Mouse (Mus musculus): ENCODE results near the gene Tacstd2. TPM values are rescaled to one million over a fixed set of nuclear protein-coding genes. Genes with fewer than 3 reads are reported as not detected.
A peak's percentile ranks its signal among the peaks of the same experiment; 100 is the strongest.

The Tacstd2 gene
- total RNA-seq (2014; rRNA removed): 3.6 and 6.8 TPM in 2 replicates
- polyA plus RNA-seq (2015; fragmentation: Nextera tagmentation; extraction: Ambion mirVana): 3.3 and 3.4 TPM in 2 replicates

DNA sequence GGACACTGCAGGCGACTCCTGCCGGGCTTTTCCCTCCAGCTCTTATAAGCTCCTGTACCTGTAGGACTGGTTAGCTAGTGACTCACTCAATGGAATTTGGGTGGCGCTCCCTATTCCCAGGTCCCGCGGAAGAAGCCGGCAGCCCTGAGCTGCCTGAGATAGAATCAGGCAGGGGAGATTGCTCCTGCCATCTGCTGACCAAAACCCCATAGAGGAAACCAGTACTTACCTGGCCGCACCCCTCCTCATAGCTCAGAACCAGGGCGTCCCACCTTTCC, at the start of gene Tacstd2:
Gene Tacstd2 (minus strand): TSS at position 20 of the 278 bp plus-strand sequence.
- Histone ChIP-seq H3K27me3 (ENCODE audit: insufficient read depth, low read length) (peaks cover 35% of the 10 kb centered on the region), H3K36me3 (ENCODE audit: insufficient read depth, low read length) (no peaks in the 10 kb centered on the region), H3K4me3 (ENCODE audit: low read depth, low read length) (peak within 1 kb of the TSS; percentile 51), H3K9me3 (ENCODE audit: low read length) (no peaks in the 10 kb centered on the region), H3K4me2 (ENCODE audit: low read depth, low read length, poor library complexity, severe bottlenecking) (peak within 1 kb of the TSS; percentile 77), H3K27ac (ENCODE audit: low read depth, low read length) (no peak within 1 kb of the TSS), H3K9ac (replicated peaks; ENCODE audit: low read length, poor library complexity, severe bottlenecking) (peak within 1 kb of the TSS; percentile 59), H3K4me1 (ENCODE audit: insufficient read depth, low read length) (peaks cover 7% of the 10 kb centered on the region; the same call in 1 of the 2 replicates)
- WGBS: 4% methylated on average over 8 of the region's 8 CpGs
- no peak; the same call in 1 of the 2 replicates for ATAC-seq (ENCODE audit: low FRiP score)
- no peak for TF ChIP-seq CTCF (IDR thresholded peaks at IDR 0.05)
- DNase-seq (ENCODE audit: low spot score): no peak

DNA sequence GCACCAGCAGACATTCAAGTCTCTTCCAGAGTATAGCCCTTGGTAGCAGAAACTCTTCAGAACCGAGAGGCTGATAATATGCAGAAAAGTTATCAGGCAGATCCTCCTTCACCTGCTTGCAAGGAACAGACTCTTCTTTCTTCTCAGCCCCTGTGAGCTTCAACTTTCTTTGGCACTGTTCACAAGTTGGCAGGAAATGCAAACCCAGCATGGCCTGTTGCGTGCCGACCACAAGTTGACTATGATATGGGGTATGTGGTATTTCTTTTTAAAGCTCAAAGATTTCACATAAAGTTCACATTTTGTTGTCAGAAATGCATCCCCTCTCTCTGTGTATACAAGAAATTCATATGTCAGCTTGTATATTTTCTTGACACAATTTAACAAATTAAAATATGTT, 30.7 kb upstream of the Tacstd2 start:
- no peaks in the 10 kb centered on the region for H3K9me3 ChIP-seq (ENCODE audit: low read length)
- DNase-seq (ENCODE audit: low spot score): no peak
- H3K27ac ChIP-seq (ENCODE audit: low read depth, low read length): no peak overlapping the region
- no peak overlapping the region for H3K9ac ChIP-seq (replicated peaks; ENCODE audit: low read length, poor library complexity, severe bottlenecking)
- no peaks in the 10 kb centered on the region for H3K4me1 ChIP-seq (ENCODE audit: insufficient read depth, low read length)
- H3K4me2 ChIP-seq (ENCODE audit: low read depth, low read length, poor library complexity, severe bottlenecking): no peak overlapping the region
- H3K36me3 ChIP-seq (ENCODE audit: insufficient read depth, low read length): no peaks in the 10 kb centered on the region
- H3K4me3 ChIP-seq (ENCODE audit: low read depth, low read length): no peak overlapping the region
- 92% methylated on average over 3 of the region's 3 CpGs for WGBS
- no peak for ATAC-seq (ENCODE audit: low FRiP score)
- no peak for TF ChIP-seq CTCF (IDR thresholded peaks at IDR 0.05)
- no peaks in the 10 kb centered on the region for H3K27me3 ChIP-seq (ENCODE audit: insufficient read depth, low read length)

DNA sequence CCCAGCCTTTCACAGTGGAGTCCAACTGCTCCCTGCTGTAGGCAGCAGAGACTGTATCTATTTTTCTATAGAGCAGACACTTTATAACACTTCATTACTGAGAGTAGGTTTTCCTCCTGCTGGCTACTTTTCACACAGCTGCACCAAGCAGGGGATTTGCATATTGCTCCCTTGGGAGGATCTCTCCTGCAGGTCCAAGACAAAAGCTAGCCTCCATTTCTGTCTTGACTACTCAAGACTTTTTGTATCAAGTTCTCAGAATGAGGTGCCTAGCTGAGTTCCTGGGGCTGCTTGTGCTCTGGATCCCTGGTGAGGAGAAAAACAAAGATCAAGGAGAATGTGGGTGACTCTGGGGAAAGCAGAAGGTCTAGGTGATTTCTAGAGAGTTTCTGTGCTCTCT, 19.8 kb upstream of the Tacstd2 start:
- no peak overlapping the region for H3K27ac ChIP-seq (ENCODE audit: low read depth, low read length)
- H3K4me1 ChIP-seq (ENCODE audit: insufficient read depth, low read length): no peaks in the 10 kb centered on the region
- H3K9me3 ChIP-seq (ENCODE audit: low read length): no peaks in the 10 kb centered on the region
- DNase-seq (ENCODE audit: low spot score) (no peak), ATAC-seq (ENCODE audit: low FRiP score) (no peak)
- no peak overlapping the region for H3K4me3 ChIP-seq (ENCODE audit: low read depth, low read length)
- H3K9ac ChIP-seq (replicated peaks; ENCODE audit: low read length, poor library complexity, severe bottlenecking): no peak overlapping the region
- no peak for TF ChIP-seq CTCF (IDR thresholded peaks at IDR 0.05)
- no peaks in the 10 kb centered on the region for H3K36me3 ChIP-seq (ENCODE audit: insufficient read depth, low read length)
- H3K4me2 ChIP-seq (ENCODE audit: low read depth, low read length, poor library complexity, severe bottlenecking): no peak overlapping the region
- no peaks in the 10 kb centered on the region for H3K27me3 ChIP-seq (ENCODE audit: insufficient read depth, low read length)

DNA sequence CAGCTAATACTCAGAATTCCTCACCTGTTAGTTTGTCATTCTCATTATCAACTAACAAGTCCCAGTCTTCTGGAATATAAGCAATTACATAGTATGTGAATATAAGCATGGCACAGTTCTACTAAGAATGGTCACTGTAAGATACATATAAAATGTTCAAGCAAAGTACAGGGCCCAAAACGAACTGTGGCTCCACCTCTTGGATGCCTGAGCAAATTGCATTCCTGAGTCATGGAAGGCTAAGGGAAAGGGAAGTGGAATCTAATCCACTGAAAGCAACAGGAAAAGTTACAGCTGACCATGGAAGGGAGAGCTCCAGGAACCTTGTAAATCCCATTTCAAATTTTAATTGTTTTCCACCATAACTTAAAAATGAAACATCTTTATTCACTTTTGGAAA, 14.0 kb upstream of the Tacstd2 start:
- H3K27ac ChIP-seq (ENCODE audit: low read depth, low read length): no peak overlapping the region
- H3K4me3 ChIP-seq (ENCODE audit: low read depth, low read length): no peak overlapping the region
- H3K9me3 ChIP-seq (ENCODE audit: low read length): no peaks in the 10 kb centered on the region
- H3K4me2 ChIP-seq (ENCODE audit: low read depth, low read length, poor library complexity, severe bottlenecking): no peak overlapping the region
- H3K36me3 ChIP-seq (ENCODE audit: insufficient read depth, low read length): no peaks in the 10 kb centered on the region
- DNase-seq (ENCODE audit: low spot score) (no peak), ATAC-seq (ENCODE audit: low FRiP score) (no peak)
- H3K9ac ChIP-seq (replicated peaks; ENCODE audit: low read length, poor library complexity, severe bottlenecking): no peak overlapping the region
- 16% methylated on average over 1 of the region's 1 CpGs for WGBS
- TF ChIP-seq CTCF (IDR thresholded peaks at IDR 0.05): peak; percentile 37; the same call in 1 of the 2 replicates
- H3K4me1 ChIP-seq (ENCODE audit: insufficient read depth, low read length): no peaks in the 10 kb centered on the region
- no peaks in the 10 kb centered on the region for H3K27me3 ChIP-seq (ENCODE audit: insufficient read depth, low read length)

DNA sequence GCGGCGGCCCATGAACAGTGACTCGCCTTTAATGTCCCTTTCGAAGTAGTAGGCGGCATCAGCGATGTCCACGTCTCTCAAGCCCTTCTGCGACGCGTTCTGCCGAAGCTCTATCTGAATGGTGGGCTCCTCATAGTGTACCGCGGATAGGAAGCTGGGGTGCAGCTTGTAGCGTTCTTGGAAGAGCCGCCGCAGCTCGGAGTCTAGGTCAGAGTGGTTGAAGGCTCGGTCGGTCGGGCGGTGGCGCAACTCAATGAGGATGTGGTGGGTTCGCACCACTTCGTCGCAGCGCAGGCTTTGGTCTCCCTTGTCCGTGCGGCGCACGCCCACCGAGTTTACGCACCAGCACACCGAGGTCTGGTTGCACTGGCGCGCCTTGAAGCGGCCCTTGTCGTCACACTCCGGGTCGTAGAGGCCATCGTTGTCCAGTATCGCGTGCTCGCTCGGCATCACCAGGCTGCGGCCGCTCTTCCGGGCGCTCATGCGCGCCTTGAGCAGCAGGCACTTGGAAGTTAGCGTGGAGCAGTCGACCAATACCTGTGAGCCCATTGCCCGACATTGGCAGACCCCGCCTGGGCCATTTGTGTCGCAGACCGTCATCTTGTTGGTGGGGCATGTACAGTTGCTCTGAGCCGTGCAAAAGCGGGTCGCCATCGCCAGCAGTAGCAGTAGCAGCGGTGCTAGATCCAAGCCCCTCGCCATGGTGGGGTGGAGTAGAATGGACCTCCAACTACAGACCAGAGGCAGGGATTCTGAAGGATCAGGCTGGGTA, 405 bp downstream of the Tacstd2 start:
- Histone ChIP-seq H3K9ac (replicated peaks; ENCODE audit: low read length, poor library complexity, severe bottlenecking) (peak overlapping the region; percentile 59), H3K4me3 (ENCODE audit: low read depth, low read length) (peak overlapping the region; percentile 51), H3K27me3 (ENCODE audit: insufficient read depth, low read length) (peaks cover 35% of the 10 kb centered on the region), H3K4me2 (ENCODE audit: low read depth, low read length, poor library complexity, severe bottlenecking) (peak overlapping the region; percentile 77), H3K27ac (ENCODE audit: low read depth, low read length) (no peak overlapping the region), H3K4me1 (ENCODE audit: insufficient read depth, low read length) (peaks cover 7% of the 10 kb centered on the region; the same call in 1 of the 2 replicates), H3K36me3 (ENCODE audit: insufficient read depth, low read length) (no peaks in the 10 kb centered on the region), H3K9me3 (ENCODE audit: low read length) (no peaks in the 10 kb centered on the region)
- WGBS: under 1% methylated on average over 62 of the region's 62 CpGs
- peak; percentile 70 for ATAC-seq (ENCODE audit: low FRiP score)
- peak; percentile 33 for DNase-seq (ENCODE audit: low spot score)
- no peak; the same call in 1 of the 2 replicates for TF ChIP-seq CTCF (IDR thresholded peaks at IDR 0.05)

DNA sequence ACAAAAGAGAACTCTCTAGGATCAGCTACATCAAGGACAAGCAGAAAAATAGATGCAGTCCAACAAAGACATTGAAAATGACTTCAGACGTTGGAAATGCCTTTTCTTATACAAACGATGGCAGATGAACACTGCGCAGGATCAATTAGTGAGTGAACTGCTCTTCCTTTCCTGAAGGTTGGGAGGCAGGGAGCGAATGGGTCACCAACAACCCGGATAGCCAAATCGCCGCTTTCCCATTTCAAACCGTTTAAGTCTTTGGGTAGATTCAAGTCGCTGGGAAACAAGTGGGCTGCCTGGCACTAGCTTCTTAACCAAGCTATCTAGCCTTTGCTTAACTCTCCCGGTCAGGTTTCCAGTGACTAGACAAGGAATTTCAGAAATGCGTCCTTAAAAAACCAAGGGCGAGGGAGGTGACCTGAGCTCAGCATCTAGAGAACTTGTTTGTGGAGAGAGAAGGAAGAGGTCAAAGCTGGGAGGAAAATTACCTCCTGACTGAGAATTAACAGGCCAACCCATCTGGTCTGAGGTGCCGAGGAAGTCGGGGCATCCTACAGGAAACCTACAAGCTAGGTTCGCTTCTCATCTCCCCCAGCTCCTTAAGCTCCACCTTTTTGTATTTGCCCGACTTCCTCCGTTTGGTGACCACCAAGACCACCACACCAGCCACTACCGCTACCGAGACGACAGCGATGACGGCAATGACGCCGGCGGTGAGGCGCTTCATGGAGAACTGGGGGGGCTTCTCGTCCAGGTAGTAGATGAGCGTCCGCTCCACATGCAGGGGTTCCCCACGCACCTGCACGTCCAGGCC, 1.2 kb downstream of the Tacstd2 start:
- no peak for TF ChIP-seq CTCF (IDR thresholded peaks at IDR 0.05)
- peak; percentile 5 for DNase-seq (ENCODE audit: low spot score)
- peak overlapping the region; percentile 77 for H3K4me2 ChIP-seq (ENCODE audit: low read depth, low read length, poor library complexity, severe bottlenecking)
- peak overlapping the region; percentile 51 for H3K4me3 ChIP-seq (ENCODE audit: low read depth, low read length)
- no peaks in the 10 kb centered on the region for H3K9me3 ChIP-seq (ENCODE audit: low read length)
- peaks cover 7% of the 10 kb centered on the region; the same call in 1 of the 2 replicates for H3K4me1 ChIP-seq (ENCODE audit: insufficient read depth, low read length)
- no peak overlapping the region for H3K27ac ChIP-seq (ENCODE audit: low read depth, low read length)
- H3K9ac ChIP-seq (replicated peaks; ENCODE audit: low read length, poor library complexity, severe bottlenecking): peak overlapping the region; percentile 59
- no peaks in the 10 kb centered on the region for H3K36me3 ChIP-seq (ENCODE audit: insufficient read depth, low read length)
- ATAC-seq (ENCODE audit: low FRiP score): peak; percentile 28
- H3K27me3 ChIP-seq (ENCODE audit: insufficient read depth, low read length): peaks cover 35% of the 10 kb centered on the region
- 9% methylated on average over 31 of the region's 31 CpGs for WGBS
